Mouse (Mus musculus) lung, embryonic 15.5 days (tissue): ENCODE results near the gene Cul9. TPM values are rescaled to one million over a fixed set of nuclear protein-coding genes. Genes with fewer than 3 reads are reported as not detected.

Experiments
- ATAC-seq: fragments of 200-750 bp; cut with Nextera tagmentation; 2 replicates; pipeline ENCODE4 v1.8.0; 2017; ENCODE audit warnings: moderate number of reproducible peaks, borderline replicate concordance; ENCODE audit not compliant: low FRiP score, low TSS enrichment; ENCODE audit errors: extremely low read depth
- H3K27ac ChIP-seq: fragments of 300-500 bp; sonication (generic); 2 replicates; pipeline ENCODE4 v1.5.1; 2015; ENCODE audit warnings: moderate library complexity, mild to moderate bottlenecking, inconsistent platforms
- H3K27me3 ChIP-seq: fragments of 300-500 bp; sonication (generic); 2 replicates; pipeline ENCODE4 v1.6.1; 2015; ENCODE audit warnings: inconsistent platforms
- H3K36me3 ChIP-seq: fragments of 300-500 bp; sonication (generic); 2 replicates; pipeline ENCODE4 v1.6.1; 2015; ENCODE audit warnings: inconsistent platforms
- H3K4me1 ChIP-seq: fragments of 300-500 bp; sonication (generic); 2 replicates; pipeline ENCODE4 v1.6.1; 2015; ENCODE audit warnings: inconsistent platforms
- H3K4me2 ChIP-seq: fragments of 300-500 bp; sonication (generic); 2 replicates; pipeline ENCODE4 v1.6.1; 2015; ENCODE audit warnings: inconsistent platforms, mild to moderate bottlenecking, moderate library complexity
- H3K4me3 ChIP-seq: fragments of 300-500 bp; sonication (generic); 2 replicates; pipeline ENCODE4 v1.5.1; 2015; ENCODE audit warnings: mild to moderate bottlenecking, inconsistent platforms
- H3K9ac ChIP-seq: fragments of 300-500 bp; sonication (generic); 2 replicates; pipeline ENCODE4 v1.6.1; 2015; ENCODE audit warnings: inconsistent platforms
- H3K9me3 ChIP-seq: fragments of 300-500 bp; sonication (generic); 2 replicates; pipeline ENCODE4 v1.6.1; 2016; ENCODE audit warnings: inconsistent platforms
- WGBS: fragments of 180-500 bp; shearing (Covaris S2); methylation state at CpG from one replicate; pipeline ENCODE4 v1.1.7; 2015; 5-methylcytosine and 5-hydroxymethylcytosine counted together
- microRNA-seq: library from miRNA; unstranded; fragments of <30 nt; microRNA quantifications from one replicate; pipeline ENCODE4, GENCODE M21; 2016
- polyA plus RNA-seq: library from polyadenylated mRNA; unstranded; fragments of >200 nt; fragmentation: Nextera tagmentation; extraction: Ambion mirVana; gene quantifications from 2 replicates; pipeline ENCODE4 v1.2.1, GENCODE M21; 2015

Cul9 gene
- polyA plus RNA-seq, 1 experiment from 2014 or later = 3.4 TPM

- Histone ChIP-seq H3K4me2 (peak overlapping the region; percentile 73), H3K36me3 (no peaks in the 10 kb centered on the region), H3K9me3 (no peaks in the 10 kb centered on the region), H3K27ac (no peak overlapping the region), H3K27me3 (peaks cover 67% of the 10 kb centered on the region), H3K4me1 (peaks cover 16% of the 10 kb centered on the region), H3K4me3 (peak overlapping the region; percentile 36), H3K9ac (peak overlapping the region; percentile 29)
- WGBS = under 1% methylated on average over 32 of the region's 32 CpGs
- ATAC-seq = no peak
Measured at GRCm38 (mm10) chr17:46460673-46461072, 85.5 kb downstream of the Cul9 start.

GRCm38 (mm10) chr17:46458439-46458838 is 87.7 kb downstream of the Cul9 start:
- H3K27me3 ChIP-seq = peaks cover 89% of the 10 kb centered on the region
- H3K4me3 ChIP-seq = no peak overlapping the region
- WGBS = 15% methylated on average over 3 of the region's 3 CpGs
- no peak overlapping the region for H3K4me2 ChIP-seq
- H3K36me3 ChIP-seq = no peaks in the 10 kb centered on the region
- no peaks in the 10 kb centered on the region for H3K9me3 ChIP-seq
- H3K9ac ChIP-seq = no peak overlapping the region
- H3K27ac ChIP-seq = no peak overlapping the region
- peaks cover 34% of the 10 kb centered on the region for H3K4me1 ChIP-seq
- no peak for ATAC-seq

- Histone ChIP-seq H3K9ac (no peak overlapping the region), H3K27me3 (peaks cover 91% of the 10 kb centered on the region), H3K9me3 (no peaks in the 10 kb centered on the region), H3K36me3 (no peaks in the 10 kb centered on the region), H3K27ac (no peak overlapping the region), H3K4me1 (peaks cover 34% of the 10 kb centered on the region), H3K4me3 (no peak overlapping the region), H3K4me2 (no peak overlapping the region)
- no peak for ATAC-seq
- WGBS = 11% methylated on average over 10 of the region's 10 CpGs
Measured at GRCm38 (mm10) chr17:46457791-46458190, 88.4 kb downstream of the Cul9 start.

GRCm38 (mm10) chr17:46455110-46455691 is 91.0 kb downstream of the Cul9 start:
- Histone ChIP-seq H3K4me2 (peak overlapping the region; percentile 80), H3K27me3 (peaks cover 74% of the 10 kb centered on the region), H3K36me3 (no peaks in the 10 kb centered on the region), H3K4me3 (peak overlapping the region; percentile 37), H3K9me3 (no peaks in the 10 kb centered on the region), H3K4me1 (peaks cover 23% of the 10 kb centered on the region), H3K9ac (peak overlapping the region; percentile 23; the same call in 1 of the 2 replicates), H3K27ac (no peak overlapping the region)
- ATAC-seq = peak; percentile 43; the same call in 1 of the 2 replicates
- WGBS = under 1% methylated on average over 33 of the region's 33 CpGs

- WGBS = 1% methylated on average over 9 of the region's 9 CpGs
- peaks cover 21% of the 10 kb centered on the region for H3K4me1 ChIP-seq
- no peak overlapping the region for H3K9ac ChIP-seq
- H3K4me2 ChIP-seq = peak overlapping the region; percentile 80
- H3K4me3 ChIP-seq = peak overlapping the region; percentile 37
- H3K27me3 ChIP-seq = peaks cover 68% of the 10 kb centered on the region
- H3K27ac ChIP-seq = no peak overlapping the region
- no peaks in the 10 kb centered on the region for H3K9me3 ChIP-seq
- no peaks in the 10 kb centered on the region for H3K36me3 ChIP-seq
- ATAC-seq = no peak
Measured at GRCm38 (mm10) chr17:46454539-46454938, 91.6 kb downstream of the Cul9 start.

GRCm38 (mm10) chr17:46453970-46454411 is 92.2 kb downstream of the Cul9 start:
- no peaks in the 10 kb centered on the region for H3K36me3 ChIP-seq
- no peak overlapping the region for H3K27ac ChIP-seq
- no peak for ATAC-seq
- peak overlapping the region; percentile 37 for H3K4me3 ChIP-seq
- peaks cover 21% of the 10 kb centered on the region for H3K4me1 ChIP-seq
- peaks cover 62% of the 10 kb centered on the region for H3K27me3 ChIP-seq
- peak overlapping the region; percentile 80 for H3K4me2 ChIP-seq
- 3% methylated on average over 26 of the region's 26 CpGs for WGBS
- 0 out of 2 replicates have a peak overlapping the region, but pooled peaks have one; percentile 9 for H3K9ac ChIP-seq
- H3K9me3 ChIP-seq = no peaks in the 10 kb centered on the region

- Histone ChIP-seq H3K36me3 (no peaks in the 10 kb centered on the region), H3K9me3 (no peaks in the 10 kb centered on the region), H3K27me3 (peaks cover 57% of the 10 kb centered on the region), H3K4me1 (peaks cover 21% of the 10 kb centered on the region), H3K27ac (no peak overlapping the region), H3K9ac (no peak overlapping the region), H3K4me3 (no peak overlapping the region), H3K4me2 (no peak overlapping the region)
- ATAC-seq = no peak
- WGBS = 7% methylated on average over 13 of the region's 13 CpGs
Measured at GRCm38 (mm10) chr17:46453302-46453948, 92.8 kb downstream of the Cul9 start.

GRCm38 (mm10) chr17:46452683-46453082 is 93.5 kb downstream of the Cul9 start:
- WGBS = 47% methylated on average over 5 of the region's 5 CpGs
- Histone ChIP-seq H3K4me2 (no peak overlapping the region), H3K27ac (no peak overlapping the region), H3K36me3 (no peaks in the 10 kb centered on the region), H3K9ac (no peak overlapping the region), H3K27me3 (peaks cover 50% of the 10 kb centered on the region), H3K4me3 (no peak overlapping the region), H3K4me1 (peaks cover 21% of the 10 kb centered on the region), H3K9me3 (no peaks in the 10 kb centered on the region)
- no peak for ATAC-seq

Small RNA genes within 50 kb of the gene (microRNA-seq; reads per million reads assigned to microRNA genes)
- gene Mir6976 = not detected

Other genes with a start within 250 kb of the Cul9 start
- 0.93 and 1.7 TPM in 2 replicates for gene Dlk2, start 249.0 kb downstream of the Cul9 start, polyA plus RNA-seq
- 3.9 and 5.3 TPM in 2 replicates for gene Abcc10, start 218.0 kb downstream of the Cul9 start, polyA plus RNA-seq
- 8.9 and 9.8 TPM in 2 replicates for gene Zfp318, start 162.7 kb downstream of the Cul9 start, polyA plus RNA-seq
- gene Crip3, start 117.5 kb downstream of the Cul9 start, polyA plus RNA-seq = 1.7 and 7.8 TPM in 2 replicates
- gene Slc22a7, start 107.9 kb downstream of the Cul9 start, polyA plus RNA-seq = 0.29 TPM in 1 of 2 replicates, not detected in the other
- gene Ttbk1, start 58.7 kb downstream of the Cul9 start, polyA plus RNA-seq = 0.04 and 0.11 TPM in 2 replicates
- gene Dnph1, start 49.7 kb downstream of the Cul9 start, polyA plus RNA-seq = 43.0 and 51.3 TPM in 2 replicates
- gene Srf, start 9.8 kb upstream of the Cul9 start, polyA plus RNA-seq = 10.4 and 10.7 TPM in 2 replicates
- gene Ptk7, start 83.1 kb upstream of the Cul9 start, polyA plus RNA-seq = 134 and 142 TPM in 2 replicates
- 24.9 and 25.8 TPM in 2 replicates for gene Klc4, start 99.6 kb upstream of the Cul9 start, polyA plus RNA-seq
- gene Mrpl2, start 99.8 kb upstream of the Cul9 start, polyA plus RNA-seq = 106 TPM in 2 replicates
- 48.2 and 49.5 TPM in 2 replicates for gene Cul7, start 103.9 kb upstream of the Cul9 start, polyA plus RNA-seq
- gene Rrp36, start 128.0 kb upstream of the Cul9 start, polyA plus RNA-seq = 55.1 and 56.2 TPM in 2 replicates
- gene Mea1, start 132.4 kb upstream of the Cul9 start, polyA plus RNA-seq = 128 and 134 TPM in 2 replicates
- gene Klhdc3, start 134.5 kb upstream of the Cul9 start, polyA plus RNA-seq = 117 and 122 TPM in 2 replicates
- 96.0 and 102 TPM in 2 replicates for gene Ppp2r5d, start 158.7 kb upstream of the Cul9 start, polyA plus RNA-seq
- gene Pex6, start 165.1 kb upstream of the Cul9 start, polyA plus RNA-seq = 27.7 and 28.6 TPM in 2 replicates
- gene Gnmt, start 182.8 kb upstream of the Cul9 start, polyA plus RNA-seq = 1.3 and 1.8 TPM in 2 replicates
- 83.0 and 83.6 TPM in 2 replicates for gene Cnpy3, start 205.8 kb upstream of the Cul9 start, polyA plus RNA-seq
- gene Ptcra, start 217.3 kb upstream of the Cul9 start, polyA plus RNA-seq = 1.3 and 8.2 TPM in 2 replicates
- 62.2 and 63.9 TPM in 2 replicates for gene 2310039H08Rik, start 226.2 kb upstream of the Cul9 start, polyA plus RNA-seq
- 171 and 175 TPM in 2 replicates for gene Rpl7l1, start 236.3 kb upstream of the Cul9 start, polyA plus RNA-seq